Mouse (Mus musculus) forebrain, embryonic 15.5 days (tissue): ENCODE results near the gene Gns. TPM values are rescaled to one million over a fixed set of nuclear protein-coding genes. Genes with fewer than 3 reads are reported as not detected.

ENCODE experiments used
- ATAC-seq: fragments of 200-750 bp; cut with Nextera tagmentation; replicated peaks from 2 replicates; pipeline ENCODE4 v1.8.0; 2017; ENCODE audit warnings: mild to moderate bottlenecking, moderate TSS enrichment, moderate library complexity
- H3K27ac ChIP-seq: fragments of 300-500 bp; sonication (generic); replicated peaks from 2 replicates; pipeline ENCODE4 v1.5.1; 2015; ENCODE audit warnings: mild to moderate bottlenecking, inconsistent platforms
- H3K27me3 ChIP-seq: fragments of 300-500 bp; sonication (generic); 2 replicates; pipeline ENCODE4 v1.6.1; 2015; ENCODE audit warnings: inconsistent platforms
- H3K36me3 ChIP-seq: fragments of 300-500 bp; sonication (generic); 2 replicates; pipeline ENCODE4 v1.6.1; 2015; ENCODE audit warnings: mild to moderate bottlenecking, inconsistent platforms
- H3K4me1 ChIP-seq: fragments of 300-500 bp; sonication (generic); 2 replicates; pipeline ENCODE4 v1.6.1; 2015; ENCODE audit warnings: inconsistent platforms
- H3K4me2 ChIP-seq: fragments of 300-500 bp; sonication (generic); replicated peaks from 2 replicates; pipeline ENCODE4 v1.6.1; 2015; ENCODE audit warnings: mild to moderate bottlenecking, inconsistent platforms
- H3K4me3 ChIP-seq: fragments of 300-500 bp; sonication (generic); 2 replicates; pipeline ENCODE4 v1.5.1; 2015; ENCODE audit warnings: mild to moderate bottlenecking, inconsistent platforms
- H3K9ac ChIP-seq: fragments of 300-500 bp; sonication (generic); replicated peaks from 2 replicates; pipeline ENCODE4 v1.6.1; 2015; ENCODE audit warnings: mild to moderate bottlenecking, inconsistent platforms
- H3K9me3 ChIP-seq: fragments of 300-500 bp; sonication (generic); 2 replicates; pipeline ENCODE4 v1.6.1; 2016; ENCODE audit warnings: inconsistent platforms
- WGBS: fragments of 180-500 bp; shearing (Covaris S2); methylation state at CpG from one replicate; pipeline ENCODE4 v1.1.7; 2015; ENCODE audit warnings: mixed read lengths; 5-methylcytosine and 5-hydroxymethylcytosine counted together
- polyA plus RNA-seq: library from polyadenylated mRNA; unstranded; fragments of >200 nt; fragmentation: Nextera tagmentation; extraction: Ambion mirVana; gene quantifications from 2 replicates; pipeline ENCODE4 v1.2.1, GENCODE M21; 2015

Gene Gns
- polyA plus RNA-seq, 1 experiment from 2014 or later: 34.7 TPM

- WGBS: 90% methylated on average over 14 of the region's 14 CpGs
- Histone ChIP-seq H3K36me3 (no peaks in the 10 kb centered on the region), H3K4me2 (no peak overlapping the region), H3K4me1 (peaks cover 9% of the 10 kb centered on the region), H3K27ac (no peak overlapping the region), H3K27me3 (no peaks in the 10 kb centered on the region), H3K9ac (no peak overlapping the region), H3K4me3 (no peak overlapping the region), H3K9me3 (no peaks in the 10 kb centered on the region)
- no peak for ATAC-seq
Observed at GRCm38 (mm10) chr10:121418835-121419234, 53.9 kb downstream of the Gns start.

GRCm38 (mm10) chr10:121419640-121420470 lies 55.0 kb downstream of the Gns start:
- Histone ChIP-seq H3K9ac (no peak overlapping the region), H3K36me3 (no peaks in the 10 kb centered on the region), H3K4me3 (no peak overlapping the region), H3K4me2 (no peak overlapping the region), H3K27me3 (no peaks in the 10 kb centered on the region), H3K9me3 (no peaks in the 10 kb centered on the region), H3K27ac (no peak overlapping the region), H3K4me1 (peaks cover 14% of the 10 kb centered on the region)
- 73% methylated on average over 22 of the region's 22 CpGs for WGBS
- ATAC-seq: no peak

- no peaks in the 10 kb centered on the region for H3K36me3 ChIP-seq
- no peak overlapping the region for H3K9ac ChIP-seq
- no peak overlapping the region for H3K27ac ChIP-seq
- ATAC-seq: no peak
- no peak overlapping the region for H3K4me3 ChIP-seq
- 58% methylated on average over 9 of the region's 9 CpGs for WGBS
- no peaks in the 10 kb centered on the region for H3K27me3 ChIP-seq
- H3K4me1 ChIP-seq: peaks cover 14% of the 10 kb centered on the region
- no peak overlapping the region for H3K4me2 ChIP-seq
- H3K9me3 ChIP-seq: no peaks in the 10 kb centered on the region
Observed at GRCm38 (mm10) chr10:121421023-121421422, 56.1 kb downstream of the Gns start.

- Histone ChIP-seq H3K4me2 (no peak overlapping the region), H3K4me1 (peaks cover 14% of the 10 kb centered on the region), H3K9me3 (no peaks in the 10 kb centered on the region), H3K27ac (no peak overlapping the region), H3K9ac (no peak overlapping the region), H3K4me3 (no peak overlapping the region), H3K27me3 (no peaks in the 10 kb centered on the region), H3K36me3 (no peaks in the 10 kb centered on the region)
- ATAC-seq: no peak
- WGBS: 92% methylated on average over 11 of the region's 11 CpGs
Observed at GRCm38 (mm10) chr10:121421657-121422290, 56.9 kb downstream of the Gns start.

- no peak overlapping the region for H3K4me2 ChIP-seq
- H3K9me3 ChIP-seq: no peaks in the 10 kb centered on the region
- no peak overlapping the region for H3K27ac ChIP-seq
- H3K4me3 ChIP-seq: no peak overlapping the region
- no peaks in the 10 kb centered on the region for H3K27me3 ChIP-seq
- H3K36me3 ChIP-seq: no peaks in the 10 kb centered on the region
- no peak overlapping the region for H3K9ac ChIP-seq
- ATAC-seq: no peak
- H3K4me1 ChIP-seq: peaks cover 14% of the 10 kb centered on the region
- 92% methylated on average over 6 of the region's 6 CpGs for WGBS
Observed at GRCm38 (mm10) chr10:121422294-121422693, 57.4 kb downstream of the Gns start.

- Histone ChIP-seq H3K27me3 (no peaks in the 10 kb centered on the region), H3K9ac (no peak overlapping the region), H3K4me3 (no peak overlapping the region), H3K4me2 (no peak overlapping the region), H3K4me1 (peaks cover 14% of the 10 kb centered on the region), H3K27ac (peak overlapping the region; percentile 29; the same call in 1 of the 2 replicates), H3K36me3 (no peaks in the 10 kb centered on the region), H3K9me3 (no peaks in the 10 kb centered on the region)
- whole genome bisulfite sequencing: 22% methylated on average over 16 of the region's 16 CpGs
- peak; percentile 62 for ATAC-seq
Observed at GRCm38 (mm10) chr10:121423541-121424349, 58.9 kb downstream of the Gns start.

- H3K27me3 ChIP-seq: no peaks in the 10 kb centered on the region
- no peak overlapping the region for H3K4me3 ChIP-seq
- H3K4me1 ChIP-seq: peaks cover 18% of the 10 kb centered on the region
- H3K9ac ChIP-seq: no peak overlapping the region
- 74% methylated on average over 3 of the region's 3 CpGs for WGBS
- H3K4me2 ChIP-seq: no peak overlapping the region
- no peak for ATAC-seq
- H3K27ac ChIP-seq: no peak overlapping the region
- H3K9me3 ChIP-seq: no peaks in the 10 kb centered on the region
- no peaks in the 10 kb centered on the region for H3K36me3 ChIP-seq
Observed at GRCm38 (mm10) chr10:121424455-121424854, 59.6 kb downstream of the Gns start.

GRCm38 (mm10) chr10:121425079-121425478 lies 60.2 kb downstream of the Gns start:
- Histone ChIP-seq H3K4me2 (no peak overlapping the region), H3K4me3 (no peak overlapping the region), H3K27ac (no peak overlapping the region), H3K9ac (no peak overlapping the region), H3K4me1 (peaks cover 24% of the 10 kb centered on the region), H3K9me3 (no peaks in the 10 kb centered on the region), H3K36me3 (no peaks in the 10 kb centered on the region), H3K27me3 (no peaks in the 10 kb centered on the region)
- WGBS: 93% methylated on average over 5 of the region's 5 CpGs
- ATAC-seq: no peak

GRCm38 (mm10) chr10:121425506-121426025 lies 60.7 kb downstream of the Gns start:
- Histone ChIP-seq H3K36me3 (no peaks in the 10 kb centered on the region), H3K27me3 (no peaks in the 10 kb centered on the region), H3K4me2 (no peak overlapping the region), H3K9ac (no peak overlapping the region), H3K27ac (no peak overlapping the region), H3K4me1 (peaks cover 27% of the 10 kb centered on the region), H3K4me3 (no peak overlapping the region), H3K9me3 (no peaks in the 10 kb centered on the region)
- 81% methylated on average over 14 of the region's 14 CpGs for WGBS
- no peak for ATAC-seq

- Histone ChIP-seq H3K27ac (no peak overlapping the region), H3K9me3 (no peaks in the 10 kb centered on the region), H3K4me2 (no peak overlapping the region), H3K9ac (no peak overlapping the region), H3K36me3 (no peaks in the 10 kb centered on the region), H3K4me3 (no peak overlapping the region), H3K27me3 (no peaks in the 10 kb centered on the region), H3K4me1 (peaks cover 27% of the 10 kb centered on the region)
- WGBS: 42% methylated on average over 5 of the region's 5 CpGs
- no peak for ATAC-seq
Observed at GRCm38 (mm10) chr10:121426458-121427070, 61.7 kb downstream of the Gns start.

- no peak overlapping the region for H3K4me3 ChIP-seq
- ATAC-seq: no peak
- no peak overlapping the region for H3K9ac ChIP-seq
- H3K9me3 ChIP-seq: no peaks in the 10 kb centered on the region
- WGBS: 66% methylated on average over 5 of the region's 5 CpGs
- peaks cover 27% of the 10 kb centered on the region for H3K4me1 ChIP-seq
- H3K27me3 ChIP-seq: no peaks in the 10 kb centered on the region
- H3K27ac ChIP-seq: no peak overlapping the region
- H3K4me2 ChIP-seq: no peak overlapping the region
- no peaks in the 10 kb centered on the region for H3K36me3 ChIP-seq
Observed at GRCm38 (mm10) chr10:121427136-121427535, 62.2 kb downstream of the Gns start.
